Mouse (Mus musculus) megakaryocyte, embryonic 14.5 days (primary cell): ENCODE measurements at regions not wholly inside any gene's neighbourhood (a gene's known extent, or its start where the extent isn't known, plus 50 kb on each side); places are given as distances from the start of the nearest gene placed in this dataset.

ENCODE experiments used
- FLI1 ChIP-seq: IDR thresholded peaks from 2 replicates; pipeline ENCODE4 v1.6.1; 2012; ENCODE audit warnings: low read length, inconsistent platforms, mixed read lengths
- GATA1 ChIP-seq: IDR thresholded peaks from 3 replicates; pipeline ENCODE4 v1.6.1; 2012; ENCODE audit warnings: mixed read lengths, low read length, inconsistent platforms, borderline replicate concordance

DNA sequence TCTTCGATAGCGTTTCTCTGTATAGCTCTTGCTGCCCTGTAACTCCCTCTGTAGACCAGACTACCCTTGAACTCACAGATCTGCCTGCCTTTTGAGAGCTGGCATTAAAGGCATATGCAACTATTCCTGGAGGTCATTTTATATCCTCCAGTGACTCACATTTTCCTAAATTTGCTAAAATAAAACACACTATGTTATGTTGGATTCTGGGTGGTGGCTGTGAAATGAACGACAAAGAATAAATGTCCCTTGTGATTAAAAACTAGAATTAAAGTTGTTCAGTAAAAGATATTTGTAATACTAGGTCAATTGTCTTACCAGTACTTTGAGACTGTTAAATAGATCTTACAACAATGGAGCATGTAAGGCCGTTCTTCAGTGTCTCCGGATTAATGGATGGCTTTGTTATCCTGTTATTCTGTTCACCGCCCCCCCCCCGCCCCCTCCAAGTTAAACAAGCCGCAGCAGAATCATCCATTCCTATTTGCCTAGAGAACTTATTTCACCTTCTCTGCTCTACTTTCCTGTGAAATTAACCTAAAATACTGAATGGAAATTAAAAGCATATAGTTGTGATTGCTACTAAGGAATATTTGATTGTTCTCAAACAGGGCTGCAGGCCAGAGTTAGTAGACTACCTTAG, 240.4 kb downstream of the Mef2c start:
- TF ChIP-seq GATA1, result no peak
- TF ChIP-seq FLI1, result no peak
